Mouse (Mus musculus) myocyte (in vitro differentiated cells): ENCODE data around the gene Vps35.

Experiments used
- E2F4 ChIP-seq: IDR thresholded peaks from one replicate; pipeline ENCODE4 v1.6.1; 2011; ENCODE audit warnings: mild to moderate bottlenecking, control low read depth, moderate library complexity; ENCODE audit not compliant: insufficient read depth
- MYOD1 ChIP-seq, 3 experiments: IDR thresholded peaks; one replicate each; pipeline ENCODE4 v1.6.1; 2011; ENCODE audit warnings: control low read depth in 2 of 3, low read depth in 2 of 3, mild to moderate bottlenecking in 2 of 3, moderate library complexity in 1 of 3; ENCODE audit not compliant: insufficient read length in 2 of 3, control insufficient read depth in 1 of 3
- POLR2A ChIP-seq: IDR thresholded peaks from one replicate; pipeline ENCODE4 v1.6.1; 2011; ENCODE audit warnings: low read depth, mild to moderate bottlenecking, control low read depth, moderate library complexity; ENCODE audit not compliant: insufficient read length
- REST ChIP-seq: IDR thresholded peaks from one replicate; pipeline ENCODE4 v1.6.1; 2011; ENCODE audit warnings: mild to moderate bottlenecking, control low read depth, moderate library complexity; ENCODE audit not compliant: insufficient read depth, insufficient read length
- TCF12 ChIP-seq: IDR thresholded peaks from one replicate; pipeline ENCODE4 v1.6.1; 2011; ENCODE audit warnings: mild to moderate bottlenecking, control low read depth; ENCODE audit not compliant: poor library complexity, insufficient read depth, severe bottlenecking
- TCF3 ChIP-seq: IDR thresholded peaks from one replicate; pipeline ENCODE4 v1.6.1; 2011; ENCODE audit warnings: low read depth, control low read depth; ENCODE audit not compliant: insufficient read length
- USF1 ChIP-seq: IDR thresholded peaks from one replicate; pipeline ENCODE4 v1.6.1; 2011; ENCODE audit warnings: low read depth, mild to moderate bottlenecking, control low read depth, moderate library complexity

DNA sequence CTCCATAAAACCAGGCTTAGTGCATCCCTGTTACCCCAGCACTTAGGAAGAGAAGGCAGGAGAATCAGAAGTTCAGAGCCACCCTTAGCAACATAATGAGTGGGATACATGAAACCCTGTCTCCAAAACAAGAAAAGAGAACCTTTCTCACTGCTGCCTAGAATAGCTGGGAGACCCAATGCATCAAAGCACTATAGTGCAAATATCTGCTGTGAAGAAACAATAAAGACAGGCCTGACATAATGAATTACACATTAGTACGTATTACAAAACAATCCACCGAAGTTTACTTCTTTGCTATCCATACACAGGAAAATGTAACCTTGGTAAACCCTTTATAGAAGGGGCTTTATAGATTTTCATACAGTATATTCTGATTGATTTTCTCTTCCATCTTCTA lies 9.0 kb upstream of the Vps35 start:
- no peak for TF ChIP-seq TCF12
- TF ChIP-seq MYOD1 (IDR thresholded peaks at IDR 0.05; ENCODE audit: control insufficient read depth in 1 of 3, insufficient read length in 2 of 3, low read depth in 2 of 3) = no peak
- TF ChIP-seq POLR2A = no peak
- no peak for TF ChIP-seq USF1
- no peak for TF ChIP-seq E2F4
- no peak for TF ChIP-seq REST
- no peak for TF ChIP-seq TCF3
